In the genomic region with DNA sequence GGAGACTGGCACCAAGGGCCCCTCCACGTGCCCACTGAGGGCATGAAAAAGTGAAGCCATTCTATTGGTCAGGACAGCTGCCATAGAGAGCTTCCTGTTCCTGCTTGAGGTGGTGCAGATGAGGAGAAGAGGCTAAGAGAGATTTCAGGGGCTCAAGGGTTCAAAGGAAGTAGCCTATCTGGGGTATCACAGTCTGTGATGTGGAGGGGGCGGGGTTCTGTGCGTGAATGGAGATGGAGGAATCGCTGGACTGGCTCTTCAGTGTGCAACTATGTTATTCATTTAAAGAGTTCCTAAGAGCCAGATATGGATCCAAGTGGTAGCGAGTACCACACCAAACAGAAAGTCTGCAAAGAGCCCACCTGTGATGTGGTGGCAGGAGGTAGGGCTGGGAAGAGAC, we compare ENCODE assay signal across 8 mouse cellular contexts. TPM values are rescaled to one million over a fixed set of nuclear protein-coding genes. Genes with fewer than 3 reads are reported as not detected.
DNase-seq lines count a peak whose midpoint lies in the region; ATAC-seq and TF ChIP-seq lines count a peak whose summit lies in the region.

No protein-coding gene starts in this region.

- peak overlapping the region; percentile 31 for H3K4me3 ChIP-seq in heart, embryonic 15.5 days
- peak overlapping the region; percentile 35 for H3K4me3 ChIP-seq in embryonic facial prominence, embryonic 13.5 days
- 0 out of 2 replicates have a peak overlapping the region, but pooled peaks have one; percentile 12 for H3K4me3 ChIP-seq in midbrain, embryonic 13.5 days (replicated peaks)
- H3K4me3 ChIP-seq in thymus, adult 2 months (ENCODE audit: control insufficient read depth, insufficient read depth, low read length) = no peak overlapping the region

- H3K36me3 ChIP-seq in heart, embryonic 15.5 days = no peaks in the 10 kb centered on the region
- no peaks in the 10 kb centered on the region for H3K36me3 ChIP-seq in embryonic facial prominence, embryonic 13.5 days
- no peaks in the 10 kb centered on the region for H3K36me3 ChIP-seq in midbrain, embryonic 13.5 days
- no peaks in the 10 kb centered on the region for H3K36me3 ChIP-seq in thymus, adult 2 months (ENCODE audit: control insufficient read depth, insufficient read depth, low read length)

- no peak for TF ChIP-seq POLR2A in thymus, adult 2 months (IDR thresholded peaks at IDR 0.05; ENCODE audit: control insufficient read depth, extremely low read depth, insufficient read depth, low read length, poor library complexity)

- no peak for DNase-seq in heart, adult 11 months
- peak; percentile 33 for DNase-seq in induced T-regulatory cell, adult 2 months (ENCODE audit: low read depth)
- DNase-seq in thymus, adult 2 months = no peak
- no peak for DNase-seq in yolk sac, embryonic 10.5 days (ENCODE audit: low spot score)
- DNase-seq in embryo, embryonic 10.5 days (ENCODE audit: low spot score) = no peak

- peaks cover 16% of the 10 kb centered on the region for H3K4me1 ChIP-seq in heart, embryonic 15.5 days (replicated peaks)
- peaks cover 16% of the 10 kb centered on the region for H3K4me1 ChIP-seq in embryonic facial prominence, embryonic 13.5 days
- peaks cover 17% of the 10 kb centered on the region for H3K4me1 ChIP-seq in midbrain, embryonic 13.5 days (replicated peaks)
- H3K4me1 ChIP-seq in thymus, adult 2 months (replicated peaks; ENCODE audit: control insufficient read depth, insufficient read depth, low read length) = 0 out of 2 replicates have a peak, but pooled peaks cover 4% of the 10 kb centered on the region

- no peak overlapping the region for H3K27ac ChIP-seq in heart, embryonic 15.5 days
- H3K27ac ChIP-seq in embryonic facial prominence, embryonic 13.5 days = 0 out of 2 replicates have a peak overlapping the region, but pooled peaks have one; percentile 39
- H3K27ac ChIP-seq in midbrain, embryonic 13.5 days = no peak overlapping the region
- H3K27ac ChIP-seq in thymus, adult 2 months (ENCODE audit: control insufficient read depth, insufficient read depth, low read length) = no peak overlapping the region

- H3K27me3 ChIP-seq in heart, embryonic 15.5 days = peaks cover 34% of the 10 kb centered on the region
- peaks cover 24% of the 10 kb centered on the region for H3K27me3 ChIP-seq in embryonic facial prominence, embryonic 13.5 days
- peaks cover 26% of the 10 kb centered on the region for H3K27me3 ChIP-seq in midbrain, embryonic 13.5 days
- no peaks in the 10 kb centered on the region; the same call in 1 of the 2 replicates for H3K27me3 ChIP-seq in thymus, adult 2 months (ENCODE audit: control insufficient read depth, insufficient read depth, low read length)

- peak overlapping the region; percentile 64 for H3K4me2 ChIP-seq in heart, embryonic 15.5 days
- H3K4me2 ChIP-seq in embryonic facial prominence, embryonic 13.5 days = peak overlapping the region; percentile 61
- peak overlapping the region; percentile 48 for H3K4me2 ChIP-seq in midbrain, embryonic 13.5 days (replicated peaks)

- H3K9ac ChIP-seq in heart, embryonic 15.5 days = 0 out of 2 replicates have a peak overlapping the region, but pooled peaks have one; percentile 13
- peak overlapping the region; percentile 61; the same call in 1 of the 2 replicates for H3K9ac ChIP-seq in embryonic facial prominence, embryonic 13.5 days
- no peak overlapping the region for H3K9ac ChIP-seq in midbrain, embryonic 13.5 days (replicated peaks)

- 58% methylated on average over 5 of the region's 5 CpGs for WGBS in heart, embryonic 15.5 days
- WGBS in embryonic facial prominence, embryonic 13.5 days = 67% methylated on average over 5 of the region's 5 CpGs
- WGBS in midbrain, embryonic 13.5 days = 82% methylated on average over 5 of the region's 5 CpGs
- 59% methylated on average over 5 of the region's 5 CpGs for WGBS in thymus, adult 2 months

- TF ChIP-seq CTCF in thymus, adult 2 months (IDR thresholded peaks at IDR 0.05; ENCODE audit: borderline replicate concordance, control insufficient read depth, extremely low read depth, insufficient read depth, low read length, poor library complexity) = no peak

- ATAC-seq in heart, embryonic 15.5 days (replicated peaks; ENCODE audit: insufficient number of reproducible peaks, insufficient read depth, low FRiP score, low read depth) = no peak
- no peak for ATAC-seq in embryonic facial prominence, embryonic 13.5 days (ENCODE audit: insufficient number of reproducible peaks, insufficient read depth, low FRiP score, low TSS enrichment, low read depth)
- no peak; the same call in 1 of the 2 replicates for ATAC-seq in midbrain, embryonic 13.5 days

- H3K9me3 ChIP-seq in heart, embryonic 15.5 days (replicated peaks) = no peaks in the 10 kb centered on the region
- no peaks in the 10 kb centered on the region for H3K9me3 ChIP-seq in embryonic facial prominence, embryonic 13.5 days
- no peaks in the 10 kb centered on the region for H3K9me3 ChIP-seq in midbrain, embryonic 13.5 days

RNA-seq across cellular contexts. Expression of a gene that starts 4.7 kb away (rescaled TPM):
- not detected in 2 replicates for polyA plus RNA-seq in heart, embryonic 15.5 days (2015; fragmentation: Nextera tagmentation; extraction: Ambion mirVana)
- polyA plus RNA-seq in embryonic facial prominence, embryonic 13.5 days (2015; fragmentation: Nextera tagmentation; extraction: Ambion mirVana) = not detected in 2 replicates
- not detected in 2 replicates for polyA plus RNA-seq in midbrain, embryonic 13.5 days (2015; fragmentation: Nextera tagmentation; extraction: Ambion mirVana)
- 11.8 TPM in 2 replicates for polyA plus RNA-seq in thymus, adult 2 months (2012; rRNA removed)

RNA-seq across cellular contexts. Expression of a gene that starts 8.1 kb away (rescaled TPM):
- polyA plus RNA-seq in heart, embryonic 15.5 days (2015; fragmentation: Nextera tagmentation; extraction: Ambion mirVana) = 6.0 and 9.3 TPM in 2 replicates
- polyA plus RNA-seq in embryonic facial prominence, embryonic 13.5 days (2015; fragmentation: Nextera tagmentation; extraction: Ambion mirVana) = 9.8 and 10.3 TPM in 2 replicates
- 24.5 and 26.7 TPM in 2 replicates for polyA plus RNA-seq in midbrain, embryonic 13.5 days (2015; fragmentation: Nextera tagmentation; extraction: Ambion mirVana)
- 3.7 and 3.8 TPM in 2 replicates for polyA plus RNA-seq in thymus, adult 2 months (2012; rRNA removed)

RNA-seq across cellular contexts. Expression of a gene that starts 11.2 kb away (rescaled TPM):
- not detected in 2 replicates for polyA plus RNA-seq in heart, embryonic 15.5 days (2015; fragmentation: Nextera tagmentation; extraction: Ambion mirVana)
- polyA plus RNA-seq in embryonic facial prominence, embryonic 13.5 days (2015; fragmentation: Nextera tagmentation; extraction: Ambion mirVana) = not detected in 2 replicates
- not detected in 2 replicates for polyA plus RNA-seq in midbrain, embryonic 13.5 days (2015; fragmentation: Nextera tagmentation; extraction: Ambion mirVana)
- polyA plus RNA-seq in thymus, adult 2 months (2012; rRNA removed) = 51.8 and 53.2 TPM in 2 replicates

RNA-seq across cellular contexts. Expression of a gene that starts 48.9 kb away (rescaled TPM):
- 0.24 TPM in 1 of 2 replicates, not detected in the other for polyA plus RNA-seq in heart, embryonic 15.5 days (2015; fragmentation: Nextera tagmentation; extraction: Ambion mirVana)
- 0.32 TPM in 1 of 2 replicates, not detected in the other for polyA plus RNA-seq in embryonic facial prominence, embryonic 13.5 days (2015; fragmentation: Nextera tagmentation; extraction: Ambion mirVana)
- polyA plus RNA-seq in midbrain, embryonic 13.5 days (2015; fragmentation: Nextera tagmentation; extraction: Ambion mirVana) = 0.09 TPM in 1 of 2 replicates, not detected in the other
- 0.09 and 0.43 TPM in 2 replicates for polyA plus RNA-seq in thymus, adult 2 months (2012; rRNA removed)

RNA-seq across cellular contexts. Expression of a gene that starts 55.1 kb away (rescaled TPM):
- 7.2 and 8.4 TPM in 2 replicates for polyA plus RNA-seq in heart, embryonic 15.5 days (2015; fragmentation: Nextera tagmentation; extraction: Ambion mirVana)
- polyA plus RNA-seq in embryonic facial prominence, embryonic 13.5 days (2015; fragmentation: Nextera tagmentation; extraction: Ambion mirVana) = 0.45 and 0.66 TPM in 2 replicates
- polyA plus RNA-seq in midbrain, embryonic 13.5 days (2015; fragmentation: Nextera tagmentation; extraction: Ambion mirVana) = 0.32 and 0.40 TPM in 2 replicates
- 12.5 and 18.3 TPM in 2 replicates for polyA plus RNA-seq in thymus, adult 2 months (2012; rRNA removed)

Comparison
In these comparisons a context has a peak if more than half of its experiments do, and no peak if none do; other contexts are left out.
1. RNA of a gene that starts 4.7 kb away (polyA plus RNA-seq): 11.8 TPM in thymus, adult 2 months; not detected in midbrain, embryonic 13.5 days, not detected in heart, embryonic 15.5 days and not detected in embryonic facial prominence, embryonic 13.5 days; every median in the first group is over 10 times any median in the second.
2. RNA of a gene that starts 11.2 kb away (polyA plus RNA-seq): 51.8 to 53.2 TPM in thymus, adult 2 months; not detected in heart, embryonic 15.5 days, not detected in embryonic facial prominence, embryonic 13.5 days and not detected in midbrain, embryonic 13.5 days; every median in the first group is over 10 times any median in the second.
3. Peak in every context shown above with its lines, with median percentiles within 50 percentile points of each other: H3K4me2 ChIP-seq.